Mouse (Mus musculus): ENCODE results near the gene Cyp4v3.

DNA sequence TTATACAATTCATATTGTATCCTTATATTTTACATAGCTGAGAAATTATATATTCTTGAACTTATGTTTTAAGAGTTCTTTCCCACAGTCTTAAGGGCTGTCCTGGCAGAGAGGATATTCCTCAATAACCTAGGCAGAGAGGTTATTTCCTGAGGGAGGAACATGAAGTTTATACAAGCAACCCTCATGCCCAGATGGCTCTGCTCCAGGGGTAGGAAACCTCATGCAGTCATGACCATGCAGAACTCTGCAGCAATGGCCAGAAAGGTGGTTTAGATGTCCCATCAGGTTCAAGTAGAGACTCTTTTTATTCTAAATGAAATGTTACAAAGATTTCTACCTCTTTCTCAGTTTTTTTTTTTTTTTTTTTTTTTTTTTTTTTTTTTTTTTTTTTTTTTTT is 64.0 kb downstream of the Cyp4v3 start:
- TF ChIP-seq GATA1 (IDR thresholded peaks at IDR 0.05; ENCODE audit: borderline replicate concordance, low read length) (no peak), FLI1 (IDR thresholded peaks at IDR 0.05; ENCODE audit: low read length) (no peak)
